Mouse (Mus musculus): ENCODE results near the gene Lbr.
"Not testable (repeated sequence)": the region's sequence is repeated elsewhere in the genome, so short reads cannot be mapped to it uniquely, and the experiment has no call there.

Lbr gene

DNA sequence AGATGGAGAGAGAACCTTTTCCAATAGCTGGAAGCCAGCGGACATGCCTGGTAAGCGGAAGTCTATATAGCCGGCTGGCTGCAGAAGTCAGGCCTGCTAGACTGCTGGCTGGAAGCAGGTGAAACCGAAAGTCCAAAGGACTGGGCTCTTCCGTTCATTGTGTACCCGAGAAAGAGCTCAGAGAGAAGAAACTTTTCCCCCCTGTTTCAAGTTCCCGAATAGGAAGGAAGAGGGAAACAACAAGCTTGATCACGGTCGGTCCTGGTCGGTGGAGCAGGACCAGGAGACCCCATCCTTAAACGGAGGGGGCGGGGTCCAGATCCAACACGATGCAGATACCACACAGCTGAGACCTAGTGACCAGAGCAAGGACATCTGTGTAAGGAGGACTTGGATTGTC lies 9.6 kb upstream of the Lbr start:
- peak; percentile 60 for DNase-seq

GRCm38 (mm10) chr1:181851521-181852310 lies 8.9 kb upstream of the Lbr start:
- DNase-seq = no peak

DNA sequence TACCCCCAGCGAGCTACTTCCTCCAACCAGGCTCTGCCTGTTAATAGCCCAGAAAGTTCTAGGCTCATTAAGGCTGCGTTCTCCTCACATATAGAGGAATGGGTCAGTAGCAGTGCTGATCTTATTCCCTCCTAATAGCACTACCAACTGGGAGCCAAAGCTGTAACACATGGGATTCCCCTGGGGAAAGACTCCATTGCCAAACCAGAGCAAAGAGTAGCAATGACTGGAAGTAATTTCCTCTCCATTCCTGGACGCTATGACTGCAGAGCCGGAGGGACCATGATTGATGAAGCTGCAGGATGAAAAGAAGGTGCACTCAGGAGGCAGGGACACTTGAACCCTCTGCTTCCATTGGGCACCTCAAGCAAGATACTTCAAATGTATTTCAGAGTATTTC lies 7.6 kb upstream of the Lbr start:
- no peak for DNase-seq

- no peak for DNase-seq
Measured at GRCm38 (mm10) chr1:181848210-181848609, 5.4 kb upstream of the Lbr start.

DNA sequence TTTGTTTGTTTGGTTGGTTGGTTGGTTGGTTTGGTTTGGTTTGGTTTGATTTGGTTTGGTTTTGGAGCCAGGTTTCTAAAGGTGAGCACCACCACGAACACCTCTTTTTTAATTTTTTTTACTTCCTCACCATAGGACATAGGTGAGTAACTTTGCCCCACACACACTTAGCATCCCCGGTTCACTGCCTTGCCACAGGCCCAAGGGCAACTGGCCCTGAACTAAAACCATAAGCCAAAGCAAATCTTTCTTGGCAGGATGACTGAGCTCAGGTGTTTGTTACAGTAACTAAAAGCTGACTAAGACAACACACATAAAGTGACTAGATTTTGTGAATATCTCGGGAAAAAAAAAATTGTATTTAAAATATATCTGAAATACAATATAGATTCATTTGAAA lies 4.5 kb upstream of the Lbr start:
- no peak for DNase-seq

DNA sequence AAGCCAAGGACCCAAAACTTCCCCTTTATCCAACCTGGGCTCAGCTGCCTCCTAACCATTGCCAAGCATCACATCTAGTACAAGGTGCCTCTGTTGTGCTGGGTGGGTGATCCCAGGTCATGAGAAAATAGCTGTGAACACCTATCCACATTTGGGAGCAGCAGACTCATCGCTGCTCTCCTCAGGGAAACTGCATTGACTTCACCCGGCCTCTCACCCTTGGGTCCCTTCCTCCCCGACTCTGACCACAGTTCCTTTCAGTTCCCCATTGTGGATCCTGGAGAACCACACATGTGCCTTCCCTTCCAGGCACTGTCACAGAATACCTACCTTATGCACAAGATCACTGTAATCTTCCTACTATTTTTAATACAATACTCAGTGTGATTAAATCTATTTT lies 2.9 kb upstream of the Lbr start:
- no peak for DNase-seq

DNA sequence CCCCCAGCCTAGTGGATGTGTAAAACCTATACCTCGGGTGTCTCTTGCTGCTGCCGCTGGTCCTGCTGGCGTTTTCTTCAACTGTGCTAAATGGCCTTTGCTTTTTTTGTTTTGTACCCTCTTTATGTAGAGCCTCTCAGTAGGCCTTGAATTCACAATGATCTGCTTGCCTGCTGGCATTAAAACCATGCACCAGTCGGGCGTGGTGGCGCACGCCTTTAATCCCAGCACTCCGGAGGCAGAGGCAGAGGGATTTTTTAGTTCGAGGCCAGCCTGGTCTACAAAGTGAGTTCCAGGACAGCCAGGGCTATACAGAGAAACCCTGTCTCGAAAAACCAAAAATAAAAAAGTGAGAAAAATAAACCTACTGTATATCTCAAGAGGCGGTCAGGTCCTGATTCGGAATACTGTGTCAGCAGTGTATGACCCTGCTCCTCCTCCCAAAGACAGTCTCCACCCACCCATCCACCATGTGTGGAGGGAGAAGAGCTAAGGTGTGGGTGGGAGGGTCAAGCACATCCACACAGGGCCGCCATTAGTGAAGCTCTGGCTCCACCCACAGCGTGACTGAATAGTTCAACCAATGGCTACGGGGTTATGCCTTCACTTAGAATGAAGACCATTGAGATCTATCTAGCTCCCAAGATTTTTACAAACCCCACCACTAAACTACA lies 2.2 kb upstream of the Lbr start:
- DNase-seq = no peak

- peak; percentile 94 for DNase-seq
Measured at GRCm38 (mm10) chr1:181841864-181842672, 778 bp downstream of the Lbr start.

- DNase-seq = peak; percentile 69
Measured at GRCm38 (mm10) chr1:181841396-181841795, 1.4 kb downstream of the Lbr start.

DNA sequence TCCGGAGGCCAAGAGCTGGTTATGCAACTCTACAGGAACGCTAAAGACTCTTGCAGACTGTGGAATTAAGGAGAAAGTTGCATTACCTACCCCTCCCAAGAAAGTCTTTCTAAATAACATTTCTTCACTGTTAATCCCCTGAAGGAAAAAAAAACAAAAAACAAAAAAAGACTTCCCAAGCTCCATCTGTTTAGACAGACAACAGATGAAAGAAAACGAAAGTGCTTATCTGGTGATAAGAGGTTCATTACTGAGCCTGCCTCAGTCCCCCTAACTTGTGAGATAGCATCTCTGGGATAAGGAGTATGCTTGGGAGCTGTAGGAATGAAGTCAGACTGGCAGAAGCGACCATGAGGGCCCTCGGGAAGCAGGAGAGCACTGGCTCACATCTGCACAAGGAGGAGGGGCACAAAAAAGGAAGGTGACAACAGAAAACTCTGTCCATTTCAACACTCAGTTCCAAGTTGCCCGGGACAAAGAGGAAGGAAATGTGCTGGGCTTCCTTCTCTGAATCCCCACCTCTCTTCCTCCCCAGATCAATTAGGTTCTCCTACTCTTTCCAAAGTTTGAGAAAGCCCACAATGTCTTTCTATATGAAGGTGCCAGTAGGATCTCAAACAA lies 3.0 kb downstream of the Lbr start:
- DNase-seq = peak; percentile 36

- no peak for DNase-seq
Measured at GRCm38 (mm10) chr1:181838111-181838510, 4.7 kb downstream of the Lbr start.

- DNase-seq = no peak
Measured at GRCm38 (mm10) chr1:181833143-181833542, 9.7 kb downstream of the Lbr start.

DNA sequence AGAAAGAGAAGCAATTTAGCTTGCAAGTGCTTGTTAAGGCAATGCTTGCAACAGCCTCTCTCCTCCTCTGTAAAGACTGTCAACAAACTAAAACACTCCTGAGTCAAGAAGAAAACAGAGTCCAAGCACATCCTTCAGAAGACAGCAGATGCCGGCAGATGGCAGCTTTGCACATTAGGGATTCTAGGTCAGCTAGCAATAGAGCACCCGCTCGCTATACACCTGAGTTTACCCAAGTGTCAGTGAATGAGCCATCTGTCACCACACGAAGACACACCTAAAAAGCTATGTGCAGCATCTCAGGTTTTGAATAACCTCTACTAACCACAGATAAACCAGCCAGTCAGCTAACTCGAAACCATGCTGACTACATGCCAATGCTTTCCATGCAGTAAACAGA lies 10.1 kb downstream of the Lbr start:
- no peak for DNase-seq

GRCm38 (mm10) chr1:181828365-181828764 lies 14.5 kb downstream of the Lbr start:
- peak; percentile 76 for DNase-seq

- DNase-seq = no peak
Measured at GRCm38 (mm10) chr1:181826716-181827115, 16.1 kb downstream of the Lbr start.

DNA sequence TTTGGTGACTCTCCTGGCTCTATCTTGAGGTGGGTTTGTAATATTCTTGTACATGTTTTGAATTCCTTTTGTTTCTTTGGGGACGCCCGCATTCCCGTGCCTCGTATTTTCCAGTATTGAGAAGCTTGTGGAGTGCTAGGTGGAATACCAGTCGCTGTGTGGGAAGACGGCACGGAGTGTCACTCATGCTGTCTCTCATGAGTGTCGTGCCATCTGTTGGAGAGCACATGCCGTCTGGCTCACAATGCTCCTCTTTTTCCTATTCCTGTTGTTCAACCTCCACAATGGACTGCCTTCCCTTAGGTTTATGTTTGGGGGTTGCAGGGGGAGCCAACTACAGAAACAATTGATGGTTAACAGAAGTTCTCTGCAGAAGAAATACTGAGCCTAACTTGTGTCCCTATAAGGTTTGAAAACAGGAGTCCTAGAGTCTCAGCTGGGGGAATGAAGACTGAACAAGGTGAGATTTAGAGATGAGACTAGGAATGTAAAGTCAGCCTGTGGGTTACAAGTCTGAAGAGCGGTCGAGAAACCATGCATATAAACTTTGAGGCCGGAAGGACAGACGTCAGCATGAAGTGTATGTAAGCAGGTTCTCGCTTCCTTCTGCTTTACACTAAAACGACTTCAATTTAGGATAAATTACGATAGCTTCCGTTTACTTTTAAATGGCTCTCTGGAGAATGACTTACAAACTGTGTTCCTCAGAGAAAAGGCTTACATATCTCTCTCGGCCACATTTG lies 31.2 kb downstream of the Lbr start:
- no peak for DNase-seq

GRCm38 (mm10) chr1:181800667-181801066 lies 42.2 kb downstream of the Lbr start:
- no peak for DNase-seq

- no peak for DNase-seq
Measured at GRCm38 (mm10) chr1:181799911-181800310, 42.9 kb downstream of the Lbr start.

DNA sequence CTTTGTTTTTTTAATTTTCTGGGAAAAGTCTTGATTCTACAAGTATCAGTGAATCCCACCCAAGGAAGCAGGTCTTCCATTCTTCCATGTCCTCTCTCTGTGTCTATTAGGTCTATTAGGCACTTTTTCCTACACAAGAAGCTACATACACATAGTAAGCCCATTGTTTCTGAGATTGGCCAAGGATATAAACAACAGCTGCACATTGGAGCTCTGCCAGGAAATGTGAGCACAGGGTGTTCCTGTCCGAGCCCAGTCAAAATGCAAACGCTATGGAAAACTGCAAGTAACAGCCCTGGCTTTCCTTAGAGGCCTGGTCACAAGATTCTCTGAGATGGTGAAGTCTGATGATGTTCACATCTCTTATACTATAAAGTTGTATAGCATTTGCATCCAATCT lies 49.3 kb downstream of the Lbr start:
- DNase-seq = no peak

DNA sequence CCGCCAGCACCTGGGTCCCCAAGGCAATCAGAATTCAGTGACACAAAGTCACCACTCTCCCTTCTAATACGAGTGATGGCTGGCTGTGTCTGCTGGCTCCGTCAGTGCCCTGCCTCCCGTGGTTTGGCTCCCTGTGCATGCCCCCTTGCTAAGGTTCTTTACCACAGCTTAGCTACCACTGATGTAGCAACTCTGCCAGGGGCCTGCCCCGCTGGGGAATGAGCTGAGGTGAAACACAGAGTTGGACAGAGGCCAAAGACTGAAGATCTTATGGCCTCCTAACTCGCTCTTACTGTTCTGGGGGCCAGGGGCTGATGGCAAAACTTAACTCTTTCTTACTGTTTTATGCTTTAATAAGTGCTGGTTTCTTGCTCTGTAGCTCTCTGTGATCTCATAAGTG lies 52.9 kb downstream of the Lbr start:
- DNase-seq = no peak

GRCm38 (mm10) chr1:181782600-181782999 lies 60.2 kb downstream of the Lbr start:
- DNase-seq = not testable (repeated sequence)

GRCm38 (mm10) chr1:181776541-181776940 lies 66.3 kb downstream of the Lbr start:
- no peak for DNase-seq

GRCm38 (mm10) chr1:181771871-181772270 lies 71.0 kb downstream of the Lbr start:
- DNase-seq = no peak

Data from thymus, postnatal 25 days (tissue).